Mouse (Mus musculus) hematopoietic multipotent progenitor cell, adult 10-12 weeks (in vitro differentiated cells): Measurements from ENCODE around the gene Tada2b. TPM values are rescaled to one million over a fixed set of nuclear protein-coding genes. Genes with fewer than 3 reads are reported as not detected.

ENCODE experiments used
- polyA plus RNA-seq: library from polyadenylated mRNA; stranded (reverse); fragments of >175 nt; gene quantifications from 2 replicates; pipeline ENCODE4 v1.2.3, GENCODE M21; 2012; ENCODE audit warnings: low replicate concordance

Tada2b gene
- polyA plus RNA-seq, result 21.0 and 36.6 TPM in 2 replicates

GRCm38 (mm10) chr5:36484171-36484990, at the start of gene Tada2b, which contains the start of gene Ccdc96:
TSS of gene Tada2b (minus strand) at chr5:36484285.
TSS of gene Ccdc96 (plus strand) at chr5:36484588.

GRCm38 (mm10) chr5:36464709-36465661, 19.1 kb downstream of the Tada2b start, which contains the start of gene Grpel1:
TSS of gene Grpel1 (plus strand) at chr5:36464998.

Other genes starting within 250 kb of the Tada2b start
- gene Sorcs2, start 86.1 kb downstream of the Tada2b start, polyA plus RNA-seq, result 1.4 and 1.6 TPM in 2 replicates
- 3.4 and 8.9 TPM in 2 replicates for gene Grpel1, start 19.3 kb downstream of the Tada2b start, polyA plus RNA-seq
- gene Ccdc96, start 303 bp upstream of the Tada2b start, polyA plus RNA-seq, result 0.04 and 0.10 TPM in 2 replicates
- gene Tbc1d14, start 109.0 kb upstream of the Tada2b start, polyA plus RNA-seq, result 44.2 and 46.9 TPM in 2 replicates
- gene D5Ertd579e, start 211.7 kb upstream of the Tada2b start, polyA plus RNA-seq, result 4.8 and 6.3 TPM in 2 replicates